Mouse (Mus musculus) spleen, adult 2 months (tissue): ENCODE data around the gene Sstr3.

Experiments
- CTCF ChIP-seq: fragments of 200-500 bp; IDR thresholded peaks from 2 replicates; pipeline ENCODE4 v1.5.1; 2011; ENCODE audit warnings: mild to moderate bottlenecking, inconsistent platforms; ENCODE audit not compliant: insufficient read depth, insufficient read length, insufficient replicate concordance; ENCODE audit errors: extremely low read depth
- POLR2A ChIP-seq: fragments of 200-500 bp; IDR thresholded peaks from 2 replicates; pipeline ENCODE4 v1.6.1; 2011; ENCODE audit warnings: low read depth, low read length, inconsistent platforms

DNA sequence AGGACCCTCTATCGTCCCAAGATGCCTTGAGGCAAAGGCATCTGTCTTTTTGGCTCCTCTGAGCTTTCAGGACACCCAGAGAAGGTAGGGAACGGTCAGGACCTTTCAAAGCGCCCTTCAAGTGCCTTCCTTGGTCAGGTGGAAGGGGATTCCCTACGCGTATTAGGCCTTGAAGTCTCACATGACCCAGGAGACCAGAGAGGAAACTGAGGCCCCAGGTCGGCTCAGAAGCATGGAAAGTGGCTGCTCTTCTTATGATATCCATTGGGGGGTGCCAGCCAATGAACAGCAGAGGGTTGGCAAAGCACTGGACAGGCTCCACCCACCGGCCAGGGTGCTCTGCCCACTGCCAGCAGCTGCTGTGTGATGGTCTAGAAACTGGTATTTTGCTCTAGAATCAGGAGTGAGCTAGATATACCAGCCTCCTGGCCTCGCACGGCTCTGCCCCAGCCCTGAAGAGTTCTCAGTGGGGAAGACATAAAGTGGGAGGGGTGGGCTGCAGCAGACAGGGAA lies 23.2 kb upstream of the Sstr3 start:
- TF ChIP-seq CTCF (no peak), POLR2A (no peak)
